Mouse (Mus musculus) heart, adult 2 months (tissue): Measurements from ENCODE around the gene Ikzf3.

ENCODE experiments used
- CTCF ChIP-seq: fragments of 200-600 bp; IDR thresholded peaks from 2 replicates; pipeline ENCODE4 v1.8.1; 2022; ENCODE audit warnings: antibody characterized with exemption, mild to moderate bottlenecking, moderate library complexity
- EP300 ChIP-seq: fragments of 200-500 bp; IDR thresholded peaks from 2 replicates; pipeline ENCODE4 v1.6.1; 2011; ENCODE audit warnings: low read depth, low read length, control low read depth; ENCODE audit not compliant: insufficient read depth
- POLR2A ChIP-seq: fragments of 200-500 bp; IDR thresholded peaks from 2 replicates; pipeline ENCODE4 v1.6.1; 2011; ENCODE audit warnings: mild to moderate bottlenecking, low read depth, low read length, control low read depth; ENCODE audit not compliant: insufficient read depth

DNA sequence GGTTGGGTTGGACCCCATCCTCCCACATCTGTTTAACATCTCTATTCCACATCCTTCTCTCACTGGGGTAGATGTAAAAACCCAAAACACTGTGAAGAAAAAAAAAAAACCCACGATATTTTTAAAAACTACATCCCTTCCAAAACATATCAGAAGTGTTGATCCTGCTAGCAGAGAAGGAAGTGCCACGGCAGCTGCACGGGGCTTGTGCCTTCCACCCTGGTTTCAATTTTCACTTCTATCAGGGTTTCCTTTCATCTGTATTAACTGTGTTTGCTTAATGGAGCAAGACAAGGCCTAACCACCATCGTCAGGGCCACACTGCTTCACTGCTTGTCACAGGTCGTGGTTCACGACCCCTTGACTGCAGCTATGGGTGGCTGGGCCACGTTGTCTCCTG, 52.9 kb downstream of the Ikzf3 start:
- TF ChIP-seq CTCF: no peak
- no peak for TF ChIP-seq EP300
- TF ChIP-seq POLR2A: no peak
